Mouse (Mus musculus) left cerebral cortex, adult 2 months (tissue): Measurements from ENCODE around the gene Tm9sf2. TPM values are rescaled to one million over a fixed set of nuclear protein-coding genes. Genes with fewer than 3 reads are reported as not detected.
"Not testable (repeated sequence)": the region's sequence is repeated elsewhere in the genome, so short reads cannot be mapped to it uniquely, and the experiment has no call there.

Experiments used
- DNase-seq, 2 experiments: peaks; one replicate each; pipeline ENCODE4 v3.0.0; 2021 to 2022; ENCODE audit warnings: low spot score in 2 of 2, mixed read lengths in 1 of 2; ENCODE audit errors: extremely low spot score in 1 of 2
- H3K27ac ChIP-seq: fragments of 200-600 bp; 2 replicates; pipeline ENCODE4 v1.8.1; 2022
- H3K4me3 ChIP-seq: fragments of 200-600 bp; 2 replicates; pipeline ENCODE4 v1.8.1; 2022
- CTCF ChIP-seq: fragments of 200-600 bp; IDR thresholded peaks from 2 replicates; pipeline ENCODE4 v1.8.1; 2022; ENCODE audit warnings: antibody characterized with exemption, mild to moderate bottlenecking, moderate library complexity
- intact Hi-C: fragments of 180-260 bp; cut with DNase I; formaldehyde crosslinking; loops from one replicate; pipeline ENCODE4 v1.15.1; 2025
- long read RNA-seq, 2 experiments: library from polyadenylated mRNA; stranded (forward); transcript quantifications; one replicate each; pipeline ENCODE4 v2.0.0; 2021; ENCODE audit warnings: borderline mapping rate in 2 of 2
- total RNA-seq, 2 experiments: library from RNA; stranded (reverse); gene quantifications; 2 replicates each; pipeline ENCODE4 v1.2.3; 2021

The Tm9sf2 gene
- 100 to 1,000 TPM; 105 to 110 TPM for total RNA-seq
- long read RNA-seq, experiment 1, transcript Tm9sf2-201 (17 exons, 3,107 nt), result major isoform, 211 of 238 reads
- long read RNA-seq, experiment 1, partial matches to known transcripts, result 9 of 238 reads
- long read RNA-seq, experiment 1, other reads (novel, unspliced or antisense), result 18 of 238 reads
- long read RNA-seq, experiment 2, transcript Tm9sf2-201 (17 exons, 3,107 nt), result major isoform, 145 of 161 reads
- long read RNA-seq, experiment 2, partial matches to known transcripts, result 6 of 161 reads
- long read RNA-seq, experiment 2, other reads (novel, unspliced or antisense), result 10 of 161 reads

GRCm38 (mm10) chr14:122106822-122107468, at the start of gene Tm9sf2:
Tm9sf2 (plus strand) TSS chr14:122107038.
- no peak; the same call in 1 of the 2 replicates for TF ChIP-seq CTCF
- intact Hi-C loops, result loop anchor here (1.0 to 10.0 kb wide), 2 partner anchors 229 to 358 kb away; partner anchors contain the start of genes Ubac2 and Zic5
- DNase-seq, result peak; percentile 95 to 96
- Histone ChIP-seq H3K27ac (peak within 1 kb of the TSS; percentile 86), H3K4me3 (peak within 1 kb of the TSS; percentile 97)

DNA sequence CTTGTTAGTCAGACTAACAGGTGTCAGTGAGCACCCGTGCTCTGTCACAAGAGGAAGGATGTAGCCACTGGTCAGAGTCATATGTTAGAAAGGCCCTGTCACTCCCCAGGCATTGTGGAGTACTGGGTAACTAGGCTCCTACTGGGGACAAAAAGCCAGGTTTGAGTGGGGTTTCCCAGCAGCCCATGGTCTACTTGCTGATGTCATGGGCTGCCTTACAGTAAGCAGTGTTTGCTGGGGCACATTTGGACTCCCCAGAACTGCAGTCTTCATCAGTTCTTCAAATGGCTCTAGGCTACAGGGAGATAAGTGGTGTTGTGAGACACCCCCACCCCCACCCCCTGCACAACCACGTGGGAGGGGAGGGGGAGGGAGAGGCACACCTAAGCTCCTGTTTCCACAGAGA, 48.9 kb upstream of the Tm9sf2 start:
- no peak overlapping the region for H3K4me3 ChIP-seq
- no peak for DNase-seq
- intact Hi-C loops, result no loop called here
- no peak overlapping the region for H3K27ac ChIP-seq
- no peak for TF ChIP-seq CTCF

DNA sequence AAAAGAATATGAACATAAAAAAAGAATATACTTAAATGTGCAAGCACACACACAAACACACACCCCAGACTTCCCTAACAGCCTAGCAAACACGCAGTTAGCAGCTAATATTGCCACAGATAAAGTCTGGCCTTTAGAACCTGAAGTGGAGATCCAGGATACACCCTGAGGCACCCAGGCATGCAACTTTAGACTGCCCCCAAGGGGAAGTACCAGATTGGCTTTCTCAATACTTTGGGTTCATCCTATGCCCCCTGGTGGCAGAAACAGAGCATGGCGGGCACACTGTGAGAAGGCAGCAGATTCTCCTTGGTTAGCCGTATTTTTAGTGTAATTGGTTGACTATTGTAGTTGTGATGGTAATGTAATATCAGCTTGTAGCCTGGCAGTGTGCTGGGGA, 46.2 kb upstream of the Tm9sf2 start:
- DNase-seq, result peak; percentile 69 to 83

DNA sequence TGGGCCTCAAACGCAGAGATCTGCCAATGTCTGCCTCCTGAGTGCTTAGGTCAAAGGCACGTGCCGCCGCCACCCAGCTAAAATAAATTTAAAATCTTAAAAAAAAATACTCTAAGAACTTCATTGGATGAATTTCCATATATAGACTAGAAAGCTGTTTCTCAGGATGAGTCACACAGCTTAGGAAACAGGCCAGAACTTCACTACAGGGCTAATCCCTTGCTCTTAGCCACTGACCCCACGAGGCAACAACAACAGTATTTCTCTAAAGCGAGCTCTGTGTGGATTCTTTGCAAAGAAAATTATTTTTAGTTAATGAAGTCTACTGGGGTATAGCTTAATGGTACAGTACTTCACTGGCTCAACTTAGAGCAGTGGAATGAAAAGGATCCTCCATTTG, 45.5 kb upstream of the Tm9sf2 start:
- no peak for DNase-seq
- no peak for TF ChIP-seq CTCF
- H3K4me3 ChIP-seq, result no peak overlapping the region
- H3K27ac ChIP-seq, result no peak overlapping the region
- intact Hi-C loops, result loop anchor here (5.0 kb wide), 1 partner anchor 51 kb away; no protein-coding TSS in a partner anchor

More for the DNA sequence above, 46.2 kb upstream of the Tm9sf2 start:
- intact Hi-C loops, result loop anchor here (1.0 to 5.0 kb wide), 3 partner anchors 52 to 195 kb away; no protein-coding TSS in a partner anchor
- Histone ChIP-seq H3K4me3 (no peak overlapping the region), H3K27ac (no peak overlapping the region)
- peak; percentile 97 for TF ChIP-seq CTCF

- H3K4me3 ChIP-seq, result no peak overlapping the region
- intact Hi-C loops, result loop anchor here (5.0 kb wide), 1 partner anchor 50 kb away; no protein-coding TSS in a partner anchor
- TF ChIP-seq CTCF, result no peak
- DNase-seq, result no peak
- H3K27ac ChIP-seq, result no peak overlapping the region
Measured at GRCm38 (mm10) chr14:122062411-122063090, 44.3 kb upstream of the Tm9sf2 start.

DNA sequence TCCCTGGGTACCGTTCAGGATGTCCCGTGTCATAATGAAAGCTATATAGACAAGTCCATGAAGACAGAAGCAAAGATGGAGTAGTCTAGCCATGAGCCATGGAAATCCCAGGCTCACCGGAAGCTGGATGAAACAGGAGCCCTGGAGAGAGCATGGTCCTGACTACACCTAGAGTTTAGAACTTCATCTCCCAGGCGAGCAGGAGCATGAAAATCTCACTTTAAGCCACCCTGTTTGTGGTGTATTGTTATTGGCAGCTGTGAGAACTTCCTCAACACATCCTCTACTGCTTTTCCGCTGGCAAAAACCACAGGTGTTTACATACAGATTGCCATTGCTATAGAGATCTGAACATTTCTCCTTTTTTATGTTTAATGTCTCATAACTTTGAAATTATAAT, 43.2 kb upstream of the Tm9sf2 start:
- DNase-seq, result no peak
- intact Hi-C loops, result loop anchor here (5.0 kb wide), 1 partner anchor 49 kb away; no protein-coding TSS in a partner anchor
- no peak for TF ChIP-seq CTCF
- Histone ChIP-seq H3K4me3 (no peak overlapping the region), H3K27ac (no peak overlapping the region)

DNA sequence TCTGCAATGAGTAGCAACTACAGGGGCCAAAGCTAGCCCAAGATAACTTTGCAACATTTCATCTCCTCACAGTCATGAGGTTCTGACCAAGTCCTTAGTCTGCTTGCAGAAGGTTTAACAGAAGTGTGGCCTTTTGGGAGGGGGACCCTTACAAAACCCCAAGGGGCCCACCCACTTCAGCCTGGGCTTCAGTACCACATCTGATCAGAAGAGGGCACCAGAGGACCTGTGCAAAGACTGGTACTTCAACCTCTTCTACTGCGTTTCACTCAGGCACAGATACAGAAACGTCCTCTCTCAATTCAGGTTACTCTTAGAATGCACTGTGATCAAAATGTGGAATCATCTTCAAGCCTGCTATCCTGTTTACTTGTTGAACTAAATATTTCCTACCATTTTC, 42.3 kb upstream of the Tm9sf2 start:
- peak; percentile 46 to 75 for DNase-seq
- TF ChIP-seq CTCF, result peak; percentile 97
- intact Hi-C loops, result loop anchor here (2.0 to 5.0 kb wide), 2 partner anchors 48 to 66 kb away; no protein-coding TSS in a partner anchor
- no peak overlapping the region for H3K27ac ChIP-seq
- H3K4me3 ChIP-seq, result no peak overlapping the region

DNA sequence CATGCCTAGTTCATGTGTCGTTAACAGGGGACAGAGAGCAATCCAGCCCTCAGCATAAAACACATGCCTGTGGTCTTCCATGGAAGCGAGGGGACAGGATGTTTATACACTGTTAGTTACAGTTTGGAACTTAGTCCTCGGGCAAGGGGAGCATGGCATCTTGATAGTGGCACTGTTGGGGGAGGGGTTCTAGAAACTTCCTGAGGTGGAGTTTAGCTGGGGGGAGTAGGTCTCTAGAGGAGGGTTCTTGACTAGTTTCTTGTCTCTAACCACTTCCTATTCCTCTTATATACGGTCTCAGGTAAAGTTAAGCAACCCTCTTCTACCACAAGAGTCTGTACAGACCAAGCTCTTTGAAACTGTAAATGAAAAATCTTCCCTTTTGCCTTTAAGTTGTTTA, 40.6 kb upstream of the Tm9sf2 start:
- no peak overlapping the region for H3K27ac ChIP-seq
- TF ChIP-seq CTCF, result no peak
- DNase-seq, result no peak
- no peak overlapping the region for H3K4me3 ChIP-seq
- intact Hi-C loops, result no loop called here

- DNase-seq, intact Hi-C loops, H3K4me3 ChIP-seq, H3K27ac ChIP-seq: not testable (repeated sequence)
Measured at GRCm38 (mm10) chr14:122068036-122068435, 38.8 kb upstream of the Tm9sf2 start.

DNA sequence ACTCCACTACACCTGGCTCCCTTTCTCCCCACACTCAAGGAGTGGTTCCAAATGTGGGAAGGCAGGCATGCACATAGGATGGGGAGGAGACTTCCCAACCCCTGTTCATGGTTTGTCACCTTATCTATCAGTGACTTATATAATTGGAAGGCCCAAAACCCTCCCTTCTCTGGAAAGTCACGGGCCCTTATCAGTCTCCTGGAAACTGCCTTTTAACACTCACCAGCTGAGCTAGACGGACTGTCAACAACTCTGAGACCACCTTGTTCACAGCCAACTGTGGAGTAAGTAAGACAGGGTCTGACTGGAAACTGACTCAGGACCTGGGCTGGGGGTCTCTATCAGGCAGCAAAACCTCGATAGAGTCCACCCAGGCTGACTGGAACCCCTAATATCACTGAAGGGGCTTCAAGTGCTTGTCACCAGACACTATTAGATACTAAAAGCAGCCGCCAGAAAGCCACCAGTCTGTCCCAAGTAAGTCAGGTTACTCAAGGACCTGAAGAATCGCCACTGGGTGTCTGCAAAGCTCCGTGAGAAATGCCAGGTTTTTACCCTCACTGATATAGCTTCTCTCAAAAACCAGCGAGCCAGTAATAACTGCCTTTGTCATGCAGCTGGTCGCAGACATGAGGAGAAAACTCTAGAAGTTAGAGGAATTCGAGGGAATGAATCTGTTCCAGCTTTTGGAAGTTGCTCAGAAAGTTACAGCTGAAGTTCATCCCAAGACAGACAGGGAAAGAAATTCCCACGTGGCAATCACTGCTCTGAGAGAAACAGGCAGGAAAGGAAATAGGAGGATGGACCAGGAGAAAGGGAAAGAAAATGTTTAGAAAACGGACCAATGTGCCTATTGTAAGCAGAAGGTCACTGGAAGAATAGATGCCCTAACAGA, 37.8 kb upstream of the Tm9sf2 start:
- H3K4me3 ChIP-seq, result no peak overlapping the region
- intact Hi-C loops, result no loop called here
- TF ChIP-seq CTCF, result no peak
- DNase-seq, result no peak
- no peak overlapping the region for H3K27ac ChIP-seq

DNA sequence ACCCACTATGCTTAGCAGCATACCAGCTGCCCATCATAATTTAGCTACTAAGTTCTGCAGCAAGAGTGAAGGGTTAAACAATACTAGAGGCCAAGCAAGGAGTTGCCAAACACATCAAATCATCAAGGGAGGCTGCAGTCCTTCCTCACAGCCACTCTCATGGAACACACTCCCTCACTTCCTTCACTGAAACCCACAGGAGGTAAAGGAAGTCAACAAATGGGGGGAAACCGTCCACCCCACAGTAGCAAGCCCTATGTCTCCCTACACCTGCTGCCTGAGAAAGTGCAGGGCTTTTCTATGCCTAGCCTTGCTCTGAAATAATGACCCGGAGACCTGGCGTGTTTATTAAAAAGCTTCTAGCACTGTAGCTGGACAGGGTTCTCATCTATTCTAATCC, 36.9 kb upstream of the Tm9sf2 start:
- DNase-seq, result no peak
- TF ChIP-seq CTCF, result no peak
- H3K27ac ChIP-seq, result no peak overlapping the region
- H3K4me3 ChIP-seq, result no peak overlapping the region
- intact Hi-C loops, result no loop called here
